Mouse (Mus musculus) stomach, postnatal 0 days (tissue): ENCODE results near the gene Plppr3.

ENCODE experiments used
- CTCF ChIP-seq: IDR thresholded peaks from 2 replicates; pipeline ENCODE4 v1.5.1; 2016; ENCODE audit warnings: antibody characterized with exemption, low read depth, mild to moderate bottlenecking, moderate library complexity
- EP300 ChIP-seq: optimal IDR thresholded peaks from 2 replicates; pipeline ENCODE3; 2016; ENCODE audit warnings: antibody characterized with exemption

DNA sequence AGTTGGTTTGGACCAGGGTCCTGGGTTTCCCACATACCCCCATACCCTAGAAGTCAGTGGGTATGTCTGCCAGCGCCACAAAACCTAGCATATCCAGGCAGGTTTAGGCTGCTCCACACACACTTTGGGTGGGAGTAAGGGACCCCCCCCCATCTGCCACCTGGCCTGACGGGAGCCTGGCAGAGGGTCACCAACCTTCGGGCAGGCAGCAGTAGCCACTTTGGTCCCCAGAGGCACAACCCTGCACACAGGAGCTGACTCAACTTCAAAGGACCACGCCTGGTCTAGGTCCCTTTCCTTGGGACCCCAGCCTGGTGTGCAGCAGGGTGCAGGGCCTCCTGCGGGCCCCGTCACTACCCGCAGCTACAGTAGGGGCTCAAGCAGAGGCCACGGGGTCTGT lies 54.2 kb downstream of the Plppr3 start:
- TF ChIP-seq CTCF (no peak), EP300 (no peak)
